ENCODE assay signal across 10 mouse cellular contexts in genomic region chr2:26547481-26547880, GRCm38 (mm10). TPM values are rescaled to one million over a fixed set of nuclear protein-coding genes. Genes with fewer than 3 reads are reported as not detected.
DNase-seq lines count a peak whose midpoint lies in the region; ATAC-seq and TF ChIP-seq lines count a peak whose summit lies in the region.
"Had no signal": no experiment of that assay in that cellular context is flagged by ENCODE, and none has a peak within 500 bp of the region (broad histone marks: within the 10 kb centered on the region; RNA-seq: fewer than 3 reads in every experiment).

No protein-coding gene starts in this region.

- TF ChIP-seq POLR2A in ES-Bruce4 (IDR thresholded peaks at IDR 0.05; ENCODE audit: insufficient read depth, low read length) = no peak
- no peak for TF ChIP-seq POLR2A in thymus, adult 2 months (IDR thresholded peaks at IDR 0.05; ENCODE audit: control insufficient read depth, extremely low read depth, insufficient read depth, low read length, poor library complexity)

- no peak overlapping the region for H3K4me3 ChIP-seq in kidney, embryonic 14.5 days (ENCODE audit: low read length)
- no peak overlapping the region for H3K4me3 ChIP-seq in ES-Bruce4 (ENCODE audit: low read depth, low read length)
- H3K4me3 ChIP-seq in thymus, adult 2 months (ENCODE audit: control insufficient read depth, insufficient read depth, low read length) = no peak overlapping the region

- TF ChIP-seq EP300 in ES-Bruce4 (IDR thresholded peaks at IDR 0.05; ENCODE audit: insufficient read depth, low read depth, low read length) = no peak

- H3K9me3 ChIP-seq in kidney, embryonic 14.5 days (ENCODE audit: control insufficient read depth, low read length) = no peaks in the 10 kb centered on the region
- H3K9me3 ChIP-seq in ES-Bruce4 (replicated peaks; ENCODE audit: control insufficient read depth, insufficient read depth, low read length, poor library complexity, severe bottlenecking) = no peaks in the 10 kb centered on the region

- ATAC-seq in kidney, embryonic 14.5 days (ENCODE audit: low FRiP score, low TSS enrichment) = 0 out of 2 replicates have a peak, but pooled peaks have one; percentile 48

- no peak overlapping the region for H3K4me2 ChIP-seq in kidney, embryonic 14.5 days (replicated peaks; ENCODE audit: low read depth, low read length)

- H3K36me3 ChIP-seq in kidney, embryonic 14.5 days (ENCODE audit: control insufficient read depth, insufficient read depth, low read length) = no peaks in the 10 kb centered on the region
- H3K36me3 ChIP-seq in ES-Bruce4 (ENCODE audit: control insufficient read depth, insufficient read depth, low read length, poor library complexity, severe bottlenecking) = no peaks in the 10 kb centered on the region
- no peaks in the 10 kb centered on the region for H3K36me3 ChIP-seq in thymus, adult 2 months (ENCODE audit: control insufficient read depth, insufficient read depth, low read length)

- DNase-seq in kidney, adult 9 months = no peak
- DNase-seq in cerebellum, postnatal 25 days = peak; percentile 23 to 27
- DNase-seq in kidney, postnatal 4 days = peak; percentile 66 to 76
- no peak for DNase-seq in thymus, adult 2 months
- DNase-seq in layer of hippocampus, postnatal 36 days = no peak
- DNase-seq in frontal cortex, postnatal 25 days (ENCODE audit: low spot score in 2 of 2) = no peak

- H3K4me1 ChIP-seq in kidney, embryonic 14.5 days (ENCODE audit: control insufficient read depth, insufficient read depth, low read length) = peaks cover 28% of the 10 kb centered on the region
- H3K4me1 ChIP-seq in ES-Bruce4 (ENCODE audit: control insufficient read depth, insufficient read depth, low read length) = no peaks in the 10 kb centered on the region
- peaks cover 61% of the 10 kb centered on the region for H3K4me1 ChIP-seq in thymus, adult 2 months (replicated peaks; ENCODE audit: control insufficient read depth, insufficient read depth, low read length)

- H3K9ac ChIP-seq in kidney, embryonic 14.5 days (ENCODE audit: low read depth, low read length) = no peak overlapping the region
- H3K9ac ChIP-seq in ES-Bruce4 (ENCODE audit: low read depth, poor library complexity, severe bottlenecking) = no peak overlapping the region

- 28% methylated on average over 2 of the region's 2 CpGs for whole genome bisulfite sequencing in kidney, embryonic 14.5 days
- 22% methylated on average over 2 of the region's 2 CpGs for WGBS in thymus, adult 2 months

- H3K27me3 ChIP-seq in kidney, embryonic 14.5 days (ENCODE audit: control insufficient read depth, insufficient read depth, low read length) = no peaks in the 10 kb centered on the region
- H3K27me3 ChIP-seq in ES-Bruce4 (ENCODE audit: control insufficient read depth, insufficient read depth, low read length, poor library complexity, severe bottlenecking) = no peaks in the 10 kb centered on the region
- no peaks in the 10 kb centered on the region for H3K27me3 ChIP-seq in thymus, adult 2 months (ENCODE audit: control insufficient read depth, insufficient read depth, low read length)

- peak; percentile 47 for TF ChIP-seq CTCF in ES-Bruce4 (IDR thresholded peaks at IDR 0.05; ENCODE audit: low read depth, low read length)
- TF ChIP-seq CTCF in thymus, adult 2 months (IDR thresholded peaks at IDR 0.05; ENCODE audit: borderline replicate concordance, control insufficient read depth, extremely low read depth, insufficient read depth, low read length, poor library complexity) = no peak

- no peak overlapping the region for H3K27ac ChIP-seq in kidney, embryonic 14.5 days (ENCODE audit: low read depth, low read length)
- H3K27ac ChIP-seq in ES-Bruce4 (ENCODE audit: insufficient read depth, low read length) = no peak overlapping the region
- no peak overlapping the region for H3K27ac ChIP-seq in thymus, adult 2 months (ENCODE audit: control insufficient read depth, insufficient read depth, low read length)
- H3K27ac ChIP-seq: macrophage had no signal

RNA-seq across cellular contexts. Expression of gene Notch1, which starts 31.0 kb away (rescaled TPM):
- 33.4 and 45.1 TPM in 2 replicates for polyA plus RNA-seq in kidney, embryonic 14.5 days (2014; fragmentation: Nextera tagmentation; extraction: Ambion mirVana)
- 31.1 and 31.9 TPM in 2 replicates for polyA plus RNA-seq in ES-Bruce4 (2011; ENCODE audit: insufficient read depth, insufficient read length, low read depth, missing spikeins)
- 159 and 219 TPM in 2 replicates for polyA plus RNA-seq in thymus, adult 2 months (2012; rRNA removed)
- 10 to 100 TPM; 30.4 to 31.4 TPM for total RNA-seq in layer of hippocampus, postnatal 36 days (2021)

RNA-seq across cellular contexts. Expression of gene Egfl7, which starts 32.3 kb away (rescaled TPM):
- 172 and 194 TPM in 2 replicates for polyA plus RNA-seq in kidney, embryonic 14.5 days (2014; fragmentation: Nextera tagmentation; extraction: Ambion mirVana)
- 37.7 and 41.1 TPM in 2 replicates for polyA plus RNA-seq in ES-Bruce4 (2011; ENCODE audit: insufficient read depth, insufficient read length, low read depth, missing spikeins)
- polyA plus RNA-seq in thymus, adult 2 months (2012; rRNA removed) = 63.9 and 105 TPM in 2 replicates
- 10 to 100 TPM; 55.1 to 56.1 TPM for total RNA-seq in layer of hippocampus, postnatal 36 days (2021)

RNA-seq across cellular contexts. Expression of gene Gm20532, which starts 39.0 kb away (rescaled TPM):
- not detected in 2 replicates for polyA plus RNA-seq in kidney, embryonic 14.5 days (2014; fragmentation: Nextera tagmentation; extraction: Ambion mirVana)
- polyA plus RNA-seq in ES-Bruce4 (2011; ENCODE audit: insufficient read depth, insufficient read length, low read depth, missing spikeins) = not detected in 2 replicates
- not detected in 2 replicates for polyA plus RNA-seq in thymus, adult 2 months (2012; rRNA removed)
- total RNA-seq in layer of hippocampus, postnatal 36 days (2021) = not detected
- total RNA-seq: heart, adult 18-20 months had no signal

RNA-seq across cellular contexts. Expression of gene Agpat2, which starts 56.7 kb away (rescaled TPM):
- 30.0 and 41.4 TPM in 2 replicates for polyA plus RNA-seq in kidney, embryonic 14.5 days (2014; fragmentation: Nextera tagmentation; extraction: Ambion mirVana)
- polyA plus RNA-seq in ES-Bruce4 (2011; ENCODE audit: insufficient read depth, insufficient read length, low read depth, missing spikeins) = 19.7 and 21.0 TPM in 2 replicates
- polyA plus RNA-seq in thymus, adult 2 months (2012; rRNA removed) = 89.3 and 137 TPM in 2 replicates
- total RNA-seq in layer of hippocampus, postnatal 36 days (2021) = 1 to 10 TPM; 1.3 to 2.3 TPM

Comparison
In these comparisons a context has a peak if more than half of its experiments do, and no peak if none do; other contexts are left out.
1. DNase-seq: peak in cerebellum, postnatal 25 days (2 of 2) and kidney, postnatal 4 days (2 of 2); none in kidney, adult 9 months (single experiment), thymus, adult 2 months (single experiment), layer of hippocampus, postnatal 36 days (0 of 2) and frontal cortex, postnatal 25 days (0 of 2).